Mouse (Mus musculus) adrenal gland, postnatal 10 days (tissue): Measurements from ENCODE around the gene Msi2. TPM values are rescaled to one million over a fixed set of nuclear protein-coding genes. Genes with fewer than 3 reads are reported as not detected.

Experiments
- DNase-seq: peaks from one replicate; pipeline ENCODE4 v3.0.0; 2021; ENCODE audit warnings: mixed read lengths
- total RNA-seq, 2 experiments: library from RNA; stranded (reverse); gene quantifications; 2 replicates each; pipeline ENCODE4 v1.2.3; 2021

Msi2 gene
- total RNA-seq, 2 experiments from 2014 or later: 149 to 152 TPM

DNA sequence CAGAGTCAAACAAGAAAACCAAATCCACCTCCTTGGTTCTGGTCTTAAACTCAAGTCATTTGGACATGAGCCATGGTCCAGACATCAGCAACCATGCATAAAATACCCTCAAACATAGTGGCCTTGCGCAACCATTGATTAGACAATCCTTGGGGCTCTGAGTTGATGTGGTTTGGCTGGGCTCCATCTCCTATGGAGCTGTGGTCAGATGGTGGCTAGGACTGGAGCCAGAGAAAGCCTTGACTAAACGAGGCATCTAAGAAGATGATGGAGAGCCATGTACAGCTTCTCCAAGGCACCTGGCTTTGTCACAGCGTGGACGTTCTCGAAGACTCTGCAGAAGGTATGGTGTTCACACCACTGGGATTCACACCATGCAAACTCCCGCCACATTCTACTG lies 318.1 kb downstream of the Msi2 start:
- DNase-seq: peak; percentile 28

DNA sequence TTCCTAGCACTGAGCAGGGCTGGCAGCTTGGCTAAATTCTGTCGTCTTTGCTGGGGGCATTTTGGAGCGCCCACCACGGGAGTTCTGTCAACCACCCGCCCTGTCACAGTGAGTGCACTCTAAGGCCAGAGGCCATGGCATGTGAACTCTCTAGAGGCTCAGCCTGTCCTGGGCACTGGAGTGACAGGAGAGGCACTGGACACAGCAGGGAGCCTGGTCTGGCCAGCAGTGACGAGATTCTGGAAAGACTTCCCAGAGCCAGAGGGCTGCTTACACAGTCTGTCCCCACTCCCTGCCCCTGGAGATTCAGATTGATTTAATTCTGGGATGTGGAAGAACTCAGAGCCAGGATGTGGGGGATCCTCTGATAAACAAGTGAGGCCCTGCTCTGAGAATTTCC lies 318.9 kb downstream of the Msi2 start:
- DNase-seq: no peak

GRCm38 (mm10) chr11:88399028-88399427 lies 319.3 kb downstream of the Msi2 start:
- DNase-seq: no peak

DNA sequence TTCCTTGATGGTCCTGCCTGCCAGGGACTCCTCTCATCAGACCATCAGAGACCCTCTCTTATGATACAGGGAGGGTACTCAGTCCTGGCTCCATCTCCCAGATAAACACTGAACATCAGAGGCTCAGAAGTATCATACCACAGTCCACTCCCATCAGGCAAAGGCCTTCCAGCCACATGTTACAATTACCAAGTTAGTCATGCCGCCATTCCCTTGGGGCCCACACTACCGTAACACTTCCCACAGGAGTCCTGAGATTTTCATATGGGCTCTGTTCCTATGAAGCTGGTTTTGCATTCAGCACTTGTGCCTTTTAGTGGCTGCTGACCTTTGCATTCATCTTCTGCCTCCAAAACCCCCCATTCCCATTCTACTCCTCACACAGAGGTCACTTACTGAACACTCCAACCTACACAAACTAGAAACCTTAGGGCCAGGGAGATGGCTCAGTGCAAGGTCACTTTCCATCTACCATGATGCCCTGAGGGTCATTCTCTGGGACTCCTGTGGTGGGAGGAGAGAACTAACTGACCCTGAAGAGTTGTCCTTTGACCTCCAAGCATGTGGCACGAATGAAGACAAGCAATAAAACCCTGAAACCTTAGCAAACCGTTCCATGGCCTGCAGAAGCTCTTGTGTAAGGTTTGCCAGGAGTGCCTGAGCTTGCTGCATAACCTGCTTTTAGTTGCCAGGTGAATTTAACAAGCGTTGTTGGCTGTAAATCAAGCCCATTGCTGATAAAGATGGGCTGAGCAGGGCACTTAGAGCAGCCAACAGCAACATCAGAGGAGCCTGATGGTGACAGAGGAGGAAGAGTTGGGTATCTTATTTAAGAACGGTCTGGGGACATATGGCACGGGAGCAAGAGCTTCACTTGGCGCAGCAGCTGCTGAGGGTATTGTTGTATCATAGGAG lies 323.0 kb downstream of the Msi2 start:
- DNase-seq: no peak

DNA sequence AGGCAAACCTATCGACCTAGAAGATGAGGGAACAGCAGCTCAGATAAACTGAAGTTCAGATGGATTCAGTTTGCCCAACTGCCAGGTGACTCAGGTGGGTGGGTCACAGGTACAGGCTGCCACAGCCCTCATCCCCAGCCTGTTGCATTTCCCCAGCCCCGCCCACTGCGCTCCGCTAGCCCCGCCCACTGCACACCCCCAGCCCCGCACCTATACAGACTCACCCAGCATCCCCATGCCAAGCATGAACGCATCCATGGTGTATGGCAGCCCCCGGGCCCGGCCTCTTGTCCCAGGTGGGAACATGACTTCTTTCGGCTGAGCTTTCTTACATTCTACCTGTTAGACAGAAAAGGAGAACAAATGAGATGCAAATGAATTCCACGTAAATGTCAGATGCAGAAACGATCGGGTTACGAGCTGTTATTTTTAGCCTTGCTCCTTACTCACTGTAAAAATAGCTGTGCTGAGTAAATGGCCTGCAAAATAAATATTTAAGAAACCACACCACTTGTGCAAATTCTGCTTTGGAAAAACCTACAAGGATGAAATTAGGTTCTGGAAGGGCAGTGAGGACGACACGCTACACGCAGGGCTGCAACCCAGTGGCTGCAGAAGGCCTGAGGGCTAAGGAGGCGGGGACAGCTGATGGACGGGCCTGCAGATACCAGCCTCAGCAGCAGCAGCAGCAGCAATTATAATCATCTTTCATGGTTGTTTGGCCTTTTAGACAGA lies 323.8 kb downstream of the Msi2 start:
- no peak for DNase-seq

- no peak for DNase-seq
These were observed 325.6 kb downstream of the Msi2 start for GRCm38 (mm10) chr11:88392715-88393114.

DNA sequence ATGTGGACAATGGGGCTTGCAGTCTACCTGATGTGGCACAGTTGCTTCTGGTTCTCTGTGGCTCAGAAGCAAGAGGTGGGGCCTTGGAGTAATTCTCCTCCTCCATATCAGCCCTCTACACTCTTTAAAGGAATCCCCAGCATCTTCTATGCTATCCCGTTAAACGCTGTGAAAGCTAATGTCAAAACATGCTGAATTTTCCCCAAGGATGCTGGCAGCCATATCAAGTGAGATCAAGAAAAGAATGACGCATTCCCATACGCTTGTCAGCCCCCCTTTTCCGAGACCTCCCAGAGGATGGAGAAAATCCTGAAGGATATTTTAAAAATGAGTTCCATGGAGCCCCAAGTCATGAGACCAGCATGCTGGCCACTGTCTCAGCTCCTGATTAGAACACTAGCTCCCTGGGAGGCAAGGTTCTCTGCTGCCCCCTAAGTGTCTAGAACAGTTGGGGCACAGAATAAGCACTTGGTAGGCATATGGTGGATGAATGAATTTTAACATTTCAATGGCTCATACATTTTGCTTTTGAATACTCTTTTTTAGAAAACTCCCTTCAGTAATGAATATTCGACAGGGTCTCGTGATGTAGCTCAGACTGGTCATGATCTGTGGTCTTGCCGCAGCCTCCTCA lies 327.0 kb downstream of the Msi2 start:
- no peak for DNase-seq

DNA sequence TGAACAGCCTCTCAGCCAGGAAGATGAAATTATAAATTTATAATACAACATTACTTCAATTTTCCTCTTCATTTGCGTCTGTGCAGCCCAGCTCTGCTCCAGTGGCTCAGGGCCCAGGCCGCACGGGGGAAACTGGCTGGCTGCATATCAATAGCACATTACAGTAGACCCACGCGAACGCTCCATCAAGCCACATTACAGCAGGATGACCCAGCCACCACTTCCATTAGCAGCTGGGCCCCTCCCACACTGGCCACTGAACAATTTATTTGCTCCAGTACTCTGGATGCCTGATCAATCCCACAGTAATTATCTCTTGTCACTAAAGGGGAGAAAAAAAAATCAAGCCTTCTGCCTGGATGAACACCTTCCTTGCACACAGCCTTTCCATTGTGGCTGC lies 328.8 kb downstream of the Msi2 start:
- DNase-seq: no peak

DNA sequence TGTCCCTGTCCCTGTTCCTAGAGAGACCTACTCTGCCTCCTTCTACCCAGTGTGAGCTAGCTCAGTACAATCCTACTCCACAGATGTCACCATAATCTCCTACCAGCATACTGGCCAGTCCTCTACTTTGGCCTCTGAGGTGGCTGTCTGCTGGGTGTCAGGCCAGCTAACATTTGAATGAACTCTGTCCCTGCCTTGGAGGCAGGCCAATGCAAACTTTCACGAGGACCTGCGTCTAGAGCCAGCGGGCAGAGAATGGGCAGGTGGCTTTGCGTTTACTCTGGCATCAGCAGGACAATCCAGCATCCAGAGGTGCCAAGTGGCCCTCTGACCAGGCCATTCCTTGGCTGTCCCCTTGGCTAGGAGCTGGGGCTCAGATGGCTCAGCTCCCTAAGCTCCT lies 331.4 kb downstream of the Msi2 start:
- DNase-seq: peak; percentile 69

- DNase-seq: no peak
These were observed 335.9 kb downstream of the Msi2 start for GRCm38 (mm10) chr11:88382449-88382848.

- DNase-seq: peak; percentile 52
These were observed 337.0 kb downstream of the Msi2 start for GRCm38 (mm10) chr11:88381145-88381909.

GRCm38 (mm10) chr11:88379635-88380034 lies 338.7 kb downstream of the Msi2 start:
- DNase-seq: no peak

DNA sequence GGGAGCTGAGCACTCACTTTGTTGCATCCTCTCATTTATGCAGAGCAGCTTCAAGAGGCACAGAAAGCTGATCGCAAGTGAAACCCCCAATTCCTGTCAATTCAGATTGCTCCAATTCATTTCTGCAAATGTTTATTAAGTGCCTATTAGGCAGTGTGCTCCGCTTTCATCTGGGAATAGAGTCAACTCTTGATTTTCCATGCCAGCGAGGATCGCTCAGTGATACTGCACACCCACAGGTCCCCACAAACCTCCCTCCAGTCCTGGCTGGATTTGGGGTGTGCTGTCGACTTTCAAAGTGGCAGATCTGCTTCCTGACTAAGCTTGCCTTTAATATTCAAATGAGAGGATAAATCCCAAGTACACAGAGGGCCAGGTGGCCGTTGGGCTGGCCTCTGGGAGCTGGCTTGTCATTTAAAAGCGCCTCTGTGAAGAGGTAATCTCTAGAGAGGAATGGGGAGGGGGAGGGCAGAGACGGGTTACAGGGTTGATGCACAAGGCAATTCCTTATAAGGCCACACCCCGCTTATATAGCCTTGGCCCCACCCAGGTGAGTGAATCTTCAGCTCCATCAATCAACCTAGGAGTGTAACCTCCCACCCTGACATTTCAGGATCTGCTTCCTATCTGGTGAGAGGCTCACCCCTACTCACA lies 339.5 kb downstream of the Msi2 start:
- no peak for DNase-seq

GRCm38 (mm10) chr11:88372589-88372988 lies 345.7 kb downstream of the Msi2 start:
- DNase-seq: no peak

DNA sequence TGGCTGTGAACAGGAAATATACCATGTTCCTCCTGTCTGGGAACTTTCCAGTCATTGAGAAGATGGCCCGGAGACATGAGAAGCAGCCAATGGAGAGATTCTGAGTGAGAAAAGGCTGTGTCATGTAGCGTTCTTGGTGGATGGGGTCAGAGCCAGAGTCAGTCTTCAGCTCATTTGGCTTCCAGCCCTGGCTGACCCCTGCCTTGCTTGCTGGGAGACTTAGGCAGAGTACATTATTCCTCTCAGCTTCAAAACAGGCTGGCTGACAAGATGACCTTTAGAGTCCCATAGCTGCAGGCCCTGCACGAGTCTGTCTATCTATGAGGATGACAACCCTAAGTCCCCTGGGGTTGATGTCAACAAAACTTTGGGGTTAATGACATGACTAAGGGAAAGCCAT lies 348.4 kb downstream of the Msi2 start:
- no peak for DNase-seq

GRCm38 (mm10) chr11:88367501-88367900 lies 350.8 kb downstream of the Msi2 start:
- DNase-seq: no peak

- DNase-seq: peak; percentile 53
These were observed 352.3 kb downstream of the Msi2 start for GRCm38 (mm10) chr11:88365914-88366540.

GRCm38 (mm10) chr11:88364231-88364630 lies 354.1 kb downstream of the Msi2 start:
- DNase-seq: no peak

DNA sequence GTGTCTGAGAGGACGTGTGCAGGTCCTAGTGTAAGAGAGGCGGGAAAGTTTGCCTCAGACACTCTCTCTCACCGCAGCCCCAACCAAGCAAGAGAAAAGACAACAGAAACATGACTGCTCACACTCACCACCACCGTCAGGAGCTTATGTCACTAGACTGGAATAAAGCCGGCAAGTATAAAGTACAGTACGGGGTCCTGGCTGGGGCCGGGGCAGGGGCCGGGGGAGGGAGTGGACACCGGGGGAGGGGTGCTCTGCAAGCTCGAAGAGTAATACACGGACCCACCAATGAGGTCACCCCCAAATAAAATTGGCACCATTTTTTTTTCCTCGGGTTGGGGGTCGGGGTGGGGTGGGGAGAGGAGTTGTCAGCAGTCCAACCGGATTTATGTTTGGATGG lies 354.8 kb downstream of the Msi2 start:
- DNase-seq: no peak

GRCm38 (mm10) chr11:88359736-88360135 lies 358.6 kb downstream of the Msi2 start:
- DNase-seq: no peak

GRCm38 (mm10) chr11:88357325-88357724 lies 361.0 kb downstream of the Msi2 start:
- DNase-seq: no peak
